Mouse (Mus musculus) spleen, adult 2 months (tissue): ENCODE results near the gene Wipf2.
A peak's percentile ranks its signal among the peaks of the same experiment; 100 is the strongest.
"Not testable (repeated sequence)": the region's sequence is repeated elsewhere in the genome, so short reads cannot be mapped to it uniquely, and the experiment has no call there.

Experiments used
- CTCF ChIP-seq: fragments of 200-500 bp; IDR thresholded peaks from 2 replicates; pipeline ENCODE4 v1.5.1; 2011; ENCODE audit warnings: mild to moderate bottlenecking, inconsistent platforms; ENCODE audit not compliant: insufficient read depth, insufficient read length, insufficient replicate concordance; ENCODE audit errors: extremely low read depth
- POLR2A ChIP-seq: fragments of 200-500 bp; IDR thresholded peaks from 2 replicates; pipeline ENCODE4 v1.6.1; 2011; ENCODE audit warnings: low read depth, low read length, inconsistent platforms

DNA sequence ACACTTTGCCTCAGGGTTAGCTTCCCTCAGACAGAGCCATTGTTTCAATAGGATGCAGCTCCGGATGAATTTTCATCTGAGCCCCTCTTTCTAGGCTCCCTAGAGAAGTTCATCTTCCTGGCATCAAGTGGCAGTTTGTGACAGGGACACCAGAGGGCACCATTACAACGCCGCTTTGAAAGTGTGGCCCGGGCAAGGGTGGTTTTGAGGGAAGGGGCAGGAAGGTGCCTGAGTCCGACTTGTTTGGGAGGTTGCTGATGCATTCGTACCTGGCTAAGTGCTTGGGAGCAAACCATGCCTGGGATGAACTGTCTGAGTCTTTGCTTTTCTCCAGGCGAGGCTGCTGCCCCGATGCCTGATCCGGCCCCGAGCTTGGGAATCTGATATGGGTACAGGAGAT, 58.9 kb downstream of the Wipf2 start:
- TF ChIP-seq CTCF, result peak; percentile 78; the same call in 1 of the 2 replicates
- TF ChIP-seq POLR2A, result not testable (repeated sequence)
